Mouse (Mus musculus) limb, embryonic 14.5 days (tissue): ENCODE measurements around the gene Scfd2. TPM values are rescaled to one million over a fixed set of nuclear protein-coding genes. Genes with fewer than 3 reads are reported as not detected.

Experiments
- ATAC-seq: fragments of 200-750 bp; cut with Nextera tagmentation; 2 replicates; pipeline ENCODE4 v1.8.0; 2017; ENCODE audit warnings: low read depth, moderate number of reproducible peaks, moderate TSS enrichment; ENCODE audit not compliant: low FRiP score
- DNase-seq: peaks from one replicate; pipeline ENCODE4 v3.0.0-alpha.2; 2015; ENCODE audit warnings: low spot score
- H3K27ac ChIP-seq: fragments of 300-500 bp; sonication (generic); replicated peaks from 2 replicates; pipeline ENCODE4 v1.5.1; 2014; ENCODE audit warnings: low read depth, mild to moderate bottlenecking, low read length, moderate library complexity, mixed read lengths
- H3K27me3 ChIP-seq: fragments of 300-500 bp; sonication (generic); 2 replicates; pipeline ENCODE4 v1.6.1; 2014; ENCODE audit warnings: low read length, mixed read lengths; ENCODE audit not compliant: control insufficient read depth, insufficient read depth
- H3K36me3 ChIP-seq: fragments of 300-500 bp; sonication (generic); 2 replicates; pipeline ENCODE4 v1.6.1; 2014; ENCODE audit warnings: mild to moderate bottlenecking, low read length, moderate library complexity, mixed read lengths; ENCODE audit not compliant: control insufficient read depth, insufficient read depth
- H3K4me1 ChIP-seq: fragments of 300-500 bp; sonication (generic); 2 replicates; pipeline ENCODE4 v1.6.1; 2014; ENCODE audit warnings: antibody characterized with exemption, low read length, mixed read lengths; ENCODE audit not compliant: control insufficient read depth, insufficient read depth
- H3K4me2 ChIP-seq: fragments of 300-500 bp; sonication (generic); replicated peaks from 2 replicates; pipeline ENCODE4 v1.6.1; 2014; ENCODE audit warnings: low read depth, mild to moderate bottlenecking, low read length, moderate library complexity; ENCODE audit not compliant: severe bottlenecking
- H3K4me3 ChIP-seq: fragments of 300-500 bp; sonication (generic); replicated peaks from 2 replicates; pipeline ENCODE4 v1.5.1; 2014; ENCODE audit warnings: low read length
- H3K9ac ChIP-seq: fragments of 300-500 bp; sonication (generic); 2 replicates; pipeline ENCODE4 v1.6.1; 2014; ENCODE audit warnings: mild to moderate bottlenecking, low read depth, low read length, moderate library complexity; ENCODE audit not compliant: severe bottlenecking
- H3K9me3 ChIP-seq: fragments of 300-500 bp; sonication (generic); 2 replicates; pipeline ENCODE4 v1.6.1; 2016; ENCODE audit warnings: low read length; ENCODE audit not compliant: control insufficient read depth
- POLR2A ChIP-seq: fragments of 200-500 bp; IDR thresholded peaks from 2 replicates; pipeline ENCODE4 v1.8.0; 2012; ENCODE audit warnings: inconsistent platforms, mild to moderate bottlenecking, moderate library complexity, borderline replicate concordance; ENCODE audit not compliant: insufficient read depth, insufficient read length; ENCODE audit errors: extremely low read depth
- WGBS: fragments of 180-500 bp; shearing (Covaris S2); extraction: QIAGEN DNeasy Blood & Tissue Kit; methylation state at CpG from one replicate; pipeline ENCODE4 v1.1.7; 2014; 5-methylcytosine and 5-hydroxymethylcytosine counted together
- polyA plus RNA-seq, 2 experiments: library from polyadenylated mRNA; depleted of rRNA in 1 of 2; stranded (reverse) in 1 of 2; unstranded in 1 of 2; fragments of >200 nt; fragmentation: Nextera tagmentation in 1 of 2; extraction: Ambion mirVana in 1 of 2; gene quantifications; 2 replicates each; pipeline versions ENCODE4 v1.2.1 to v1.2.3; 2012 to 2014

Gene Scfd2
- polyA plus RNA-seq, 2 experiments: 9.6 to 16.2 TPM

DNA sequence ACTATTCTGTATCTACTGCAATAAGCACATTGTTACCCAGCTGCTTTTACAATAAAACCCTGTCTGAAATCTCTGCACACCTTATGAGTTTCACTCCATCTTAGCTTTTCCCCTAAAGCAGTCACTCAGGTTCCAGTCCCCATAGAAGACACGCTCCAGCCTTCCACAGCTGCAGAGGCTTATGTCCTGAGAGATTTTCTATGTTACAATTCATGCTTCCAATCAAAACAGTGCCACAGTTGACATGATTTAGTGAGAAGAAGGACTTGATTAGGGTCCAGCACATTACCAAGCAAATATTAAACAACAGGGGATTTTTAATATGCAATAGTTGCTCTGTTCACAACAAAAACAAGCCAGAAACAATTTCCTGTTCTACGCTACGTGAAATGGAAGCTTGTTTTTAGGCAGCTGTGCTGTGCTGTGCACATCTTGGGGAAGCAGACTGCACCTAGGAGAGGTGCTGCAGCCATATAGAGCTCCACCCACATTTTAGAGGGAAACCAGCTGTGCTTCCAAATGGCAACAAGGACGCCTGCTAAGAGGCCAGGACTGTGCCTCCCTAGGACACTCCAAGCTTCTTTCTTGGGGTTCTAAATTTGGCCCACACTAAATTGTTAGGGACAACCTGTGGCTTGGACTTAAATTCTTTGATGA is 225.9 kb downstream of the Scfd2 start:
- no peaks in the 10 kb centered on the region for H3K9me3 ChIP-seq
- peaks cover 24% of the 10 kb centered on the region for H3K4me1 ChIP-seq
- 13% methylated on average over 4 of the region's 4 CpGs for WGBS
- H3K4me2 ChIP-seq: no peak overlapping the region
- peak overlapping the region; percentile 85 for H3K27ac ChIP-seq
- peak; percentile 72; the same call in 1 of the 2 replicates for ATAC-seq
- peak; percentile 40 for DNase-seq
- no peak overlapping the region for H3K9ac ChIP-seq
- no peaks in the 10 kb centered on the region for H3K27me3 ChIP-seq
- no peak overlapping the region for H3K4me3 ChIP-seq
- no peaks in the 10 kb centered on the region for H3K36me3 ChIP-seq
- no peak for TF ChIP-seq POLR2A

DNA sequence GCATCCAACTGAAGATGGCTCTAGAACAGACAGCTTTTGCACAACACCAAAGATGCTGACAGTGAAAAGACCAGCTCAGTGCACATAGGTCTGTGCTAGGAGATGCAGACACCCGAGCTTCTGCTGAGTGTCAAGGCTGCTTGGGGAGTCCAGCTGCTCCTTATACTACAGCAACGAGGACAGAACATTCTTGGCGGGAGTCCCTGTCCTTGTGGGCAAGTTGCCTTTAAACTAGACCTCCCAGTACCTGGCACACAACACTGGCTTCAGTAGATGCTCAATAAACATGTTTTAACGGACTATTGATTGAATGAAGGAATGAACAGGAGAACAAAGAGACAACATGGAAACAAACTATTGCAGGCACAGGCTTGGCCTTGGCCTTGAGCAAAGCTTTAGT is 226.8 kb downstream of the Scfd2 start:
- ATAC-seq: 0 out of 2 replicates have a peak, but pooled peaks have one; percentile 17
- H3K9ac ChIP-seq: no peak overlapping the region
- H3K4me2 ChIP-seq: no peak overlapping the region
- WGBS: 37% methylated on average over 4 of the region's 4 CpGs
- no peaks in the 10 kb centered on the region for H3K9me3 ChIP-seq
- H3K4me3 ChIP-seq: no peak overlapping the region
- no peak for TF ChIP-seq POLR2A
- no peaks in the 10 kb centered on the region for H3K27me3 ChIP-seq
- peak; percentile 62 for DNase-seq
- H3K36me3 ChIP-seq: no peaks in the 10 kb centered on the region
- peak overlapping the region; percentile 85 for H3K27ac ChIP-seq
- peaks cover 33% of the 10 kb centered on the region for H3K4me1 ChIP-seq

DNA sequence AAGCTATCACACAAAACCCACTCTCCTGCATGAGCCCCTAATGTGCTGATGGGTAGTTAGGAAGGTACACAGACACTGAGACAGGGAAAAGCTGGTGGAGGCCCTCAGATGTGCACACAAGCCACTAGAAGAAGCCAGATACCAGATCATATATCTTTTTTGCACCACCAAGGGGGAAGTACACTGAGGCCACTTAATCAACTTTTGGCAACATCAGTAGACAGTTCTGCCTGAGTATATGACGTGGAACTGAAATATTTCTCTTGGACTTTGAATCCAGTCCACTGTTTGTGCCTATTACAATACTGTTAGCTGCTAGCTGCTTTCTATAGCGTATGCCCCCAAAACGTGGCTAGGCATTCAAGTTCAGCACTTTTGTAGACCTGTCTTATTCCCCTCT is 229.2 kb downstream of the Scfd2 start:
- no peak for ATAC-seq
- no peak overlapping the region for H3K4me2 ChIP-seq
- no peaks in the 10 kb centered on the region for H3K9me3 ChIP-seq
- H3K36me3 ChIP-seq: no peaks in the 10 kb centered on the region
- H3K9ac ChIP-seq: no peak overlapping the region
- no peak for TF ChIP-seq POLR2A
- no peak overlapping the region for H3K27ac ChIP-seq
- no peak for DNase-seq
- H3K4me1 ChIP-seq: peaks cover 30% of the 10 kb centered on the region
- no peaks in the 10 kb centered on the region for H3K27me3 ChIP-seq
- WGBS: 73% methylated on average over 3 of the region's 3 CpGs
- no peak overlapping the region for H3K4me3 ChIP-seq

DNA sequence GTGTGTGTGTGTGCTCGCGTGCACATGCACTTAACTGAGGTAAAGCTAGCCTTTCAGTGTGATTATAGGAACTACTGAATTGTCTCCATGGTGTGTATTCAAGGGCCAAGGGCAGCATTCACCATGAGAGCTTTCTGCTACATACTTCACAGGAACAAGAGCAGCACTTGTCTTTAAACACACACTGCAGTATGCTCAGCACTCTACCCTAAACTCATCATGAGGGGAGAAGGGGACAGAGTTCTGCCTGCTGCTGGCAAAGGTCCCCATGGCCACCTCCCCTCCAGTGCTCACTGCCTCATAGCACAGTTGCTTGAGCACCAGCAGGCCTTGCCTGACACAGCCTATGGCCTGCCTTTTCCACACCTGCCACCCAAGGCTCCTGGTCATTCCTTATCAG is 230.1 kb downstream of the Scfd2 start:
- Histone ChIP-seq H3K27me3 (no peaks in the 10 kb centered on the region), H3K4me3 (no peak overlapping the region), H3K4me2 (no peak overlapping the region), H3K9me3 (no peaks in the 10 kb centered on the region), H3K9ac (no peak overlapping the region), H3K36me3 (no peaks in the 10 kb centered on the region), H3K27ac (no peak overlapping the region), H3K4me1 (peaks cover 21% of the 10 kb centered on the region)
- WGBS: 100% methylated on average over 2 of the region's 2 CpGs
- ATAC-seq (no peak), DNase-seq (no peak)
- TF ChIP-seq POLR2A: no peak

DNA sequence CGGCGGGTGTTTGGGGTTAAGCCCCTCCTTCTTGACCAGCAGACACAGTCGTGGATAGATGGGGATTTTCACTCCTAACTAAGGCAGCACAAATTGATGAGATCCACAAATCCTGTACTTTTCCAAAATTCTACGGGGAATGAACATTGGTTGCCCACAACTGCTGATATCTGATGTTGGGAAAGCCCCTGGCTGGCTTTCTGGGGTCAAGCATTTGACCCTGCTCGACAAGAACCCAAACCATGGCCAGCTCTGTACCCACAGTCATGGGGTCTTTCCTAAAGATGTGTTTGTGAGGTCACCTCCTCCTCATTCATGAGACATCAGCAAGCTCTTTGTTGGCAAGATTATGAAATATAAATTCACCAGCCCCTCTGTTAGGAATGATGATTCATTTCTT is 230.6 kb downstream of the Scfd2 start:
- Histone ChIP-seq H3K4me3 (no peak overlapping the region), H3K9me3 (no peaks in the 10 kb centered on the region), H3K4me2 (no peak overlapping the region), H3K4me1 (peaks cover 25% of the 10 kb centered on the region), H3K27me3 (no peaks in the 10 kb centered on the region), H3K27ac (no peak overlapping the region), H3K36me3 (no peaks in the 10 kb centered on the region), H3K9ac (no peak overlapping the region)
- no peak for TF ChIP-seq POLR2A
- ATAC-seq (no peak), DNase-seq (no peak)
- WGBS: 64% methylated on average over 5 of the region's 5 CpGs
